Mouse (Mus musculus): ENCODE results near the gene Sh3d21. TPM values are rescaled to one million over a fixed set of nuclear protein-coding genes. Genes with fewer than 3 reads are reported as not detected.

The Sh3d21 gene
- polyA plus RNA-seq, 1 experiment from 2014 or later: 1.5 TPM

- H3K27me3 ChIP-seq (ENCODE audit: poor library complexity, severe bottlenecking): no peaks in the 10 kb centered on the region
- H3K4me3 ChIP-seq: no peak overlapping the region
- no peak for DNase-seq (ENCODE audit: extremely low spot score, low spot score)
- peaks cover 9% of the 10 kb centered on the region for H3K36me3 ChIP-seq (replicated peaks)
- WGBS: 87% methylated on average over 4 of the region's 4 CpGs
- H3K4me1 ChIP-seq: peaks cover 45% of the 10 kb centered on the region
- H3K27ac ChIP-seq: no peak overlapping the region
- no peaks in the 10 kb centered on the region for H3K9me3 ChIP-seq
These were observed 50.0 kb downstream of the Sh3d21 start for GRCm38 (mm10) chr4:126113243-126113642.

GRCm38 (mm10) chr4:126111153-126111549 is 52.1 kb downstream of the Sh3d21 start:
- H3K27ac ChIP-seq: peak overlapping the region; percentile 67; the same call in 1 of the 2 replicates
- no peaks in the 10 kb centered on the region for H3K36me3 ChIP-seq (replicated peaks)
- no peaks in the 10 kb centered on the region for H3K27me3 ChIP-seq (ENCODE audit: poor library complexity, severe bottlenecking)
- peak overlapping the region; percentile 14; the same call in 1 of the 2 replicates for H3K4me3 ChIP-seq
- peaks cover 59% of the 10 kb centered on the region for H3K4me1 ChIP-seq
- WGBS: 18% methylated on average over 7 of the region's 7 CpGs
- no peaks in the 10 kb centered on the region for H3K9me3 ChIP-seq
- no peak for DNase-seq (ENCODE audit: extremely low spot score, low spot score)

GRCm38 (mm10) chr4:126110374-126111152 is 52.7 kb downstream of the Sh3d21 start:
- Histone ChIP-seq H3K27ac (peak overlapping the region; percentile 67; the same call in 1 of the 2 replicates), H3K4me1 (peaks cover 58% of the 10 kb centered on the region), H3K9me3 (no peaks in the 10 kb centered on the region), H3K4me3 (peak overlapping the region; percentile 14; the same call in 1 of the 2 replicates), H3K27me3 (ENCODE audit: poor library complexity, severe bottlenecking) (no peaks in the 10 kb centered on the region), H3K36me3 (replicated peaks) (no peaks in the 10 kb centered on the region)
- 18% methylated on average over 12 of the region's 12 CpGs for WGBS
- no peak for DNase-seq (ENCODE audit: extremely low spot score, low spot score)

- H3K4me1 ChIP-seq: peaks cover 65% of the 10 kb centered on the region
- H3K36me3 ChIP-seq (replicated peaks): no peaks in the 10 kb centered on the region
- no peak overlapping the region for H3K27ac ChIP-seq
- 83% methylated on average over 10 of the region's 10 CpGs for WGBS
- no peak for DNase-seq (ENCODE audit: extremely low spot score, low spot score)
- H3K9me3 ChIP-seq: no peaks in the 10 kb centered on the region
- H3K27me3 ChIP-seq (ENCODE audit: poor library complexity, severe bottlenecking): no peaks in the 10 kb centered on the region
- H3K4me3 ChIP-seq: no peak overlapping the region
These were observed 53.5 kb downstream of the Sh3d21 start for GRCm38 (mm10) chr4:126109613-126110373.

GRCm38 (mm10) chr4:126108061-126108740 is 55.1 kb downstream of the Sh3d21 start:
- Histone ChIP-seq H3K36me3 (replicated peaks) (no peaks in the 10 kb centered on the region), H3K4me1 (peaks cover 74% of the 10 kb centered on the region), H3K4me3 (no peak overlapping the region), H3K27ac (no peak overlapping the region), H3K9me3 (no peaks in the 10 kb centered on the region), H3K27me3 (ENCODE audit: poor library complexity, severe bottlenecking) (no peaks in the 10 kb centered on the region)
- WGBS: 26% methylated on average over 8 of the region's 8 CpGs
- no peak for DNase-seq (ENCODE audit: extremely low spot score, low spot score)

GRCm38 (mm10) chr4:126105131-126105783 is 58.0 kb downstream of the Sh3d21 start:
- Histone ChIP-seq H3K27ac (no peak overlapping the region), H3K4me1 (peaks cover 68% of the 10 kb centered on the region), H3K27me3 (ENCODE audit: poor library complexity, severe bottlenecking) (no peaks in the 10 kb centered on the region), H3K4me3 (peak overlapping the region; percentile 90), H3K9me3 (no peaks in the 10 kb centered on the region), H3K36me3 (replicated peaks) (peaks cover 5% of the 10 kb centered on the region)
- WGBS: 62% methylated on average over 7 of the region's 7 CpGs
- DNase-seq (ENCODE audit: extremely low spot score, low spot score): no peak

GRCm38 (mm10) chr4:126104261-126105075 is 58.8 kb downstream of the Sh3d21 start:
- no peaks in the 10 kb centered on the region for H3K27me3 ChIP-seq (ENCODE audit: poor library complexity, severe bottlenecking)
- peak overlapping the region; percentile 90 for H3K4me3 ChIP-seq
- H3K9me3 ChIP-seq: no peaks in the 10 kb centered on the region
- H3K36me3 ChIP-seq (replicated peaks): peaks cover 13% of the 10 kb centered on the region
- H3K4me1 ChIP-seq: peaks cover 61% of the 10 kb centered on the region
- peak overlapping the region; percentile 90 for H3K27ac ChIP-seq
- WGBS: 3% methylated on average over 34 of the region's 34 CpGs
- no peak for DNase-seq (ENCODE audit: extremely low spot score, low spot score)

GRCm38 (mm10) chr4:126103590-126104068 is 59.7 kb downstream of the Sh3d21 start, which contains the start of gene Stk40:
Gene Stk40, plus strand, starts transcription at chr4:126103957.
- DNase-seq (ENCODE audit: extremely low spot score, low spot score): peak; percentile 98
- Histone ChIP-seq H3K4me1 (peaks cover 62% of the 10 kb centered on the region), H3K27me3 (ENCODE audit: poor library complexity, severe bottlenecking) (no peaks in the 10 kb centered on the region), H3K9me3 (no peaks in the 10 kb centered on the region), H3K4me3 (peak within 1 kb of the TSS; percentile 90), H3K27ac (peak within 1 kb of the TSS; percentile 90), H3K36me3 (replicated peaks) (peaks cover 21% of the 10 kb centered on the region)
- WGBS: under 1% methylated on average over 34 of the region's 34 CpGs

GRCm38 (mm10) chr4:126103057-126103581 is 60.2 kb downstream of the Sh3d21 start:
- Histone ChIP-seq H3K4me3 (peak overlapping the region; percentile 90), H3K9me3 (no peaks in the 10 kb centered on the region), H3K36me3 (replicated peaks) (peaks cover 26% of the 10 kb centered on the region), H3K4me1 (peaks cover 57% of the 10 kb centered on the region), H3K27me3 (ENCODE audit: poor library complexity, severe bottlenecking) (no peaks in the 10 kb centered on the region), H3K27ac (peak overlapping the region; percentile 90)
- peak; percentile 62 for DNase-seq (ENCODE audit: extremely low spot score, low spot score)
- 2% methylated on average over 15 of the region's 15 CpGs for WGBS

- WGBS: 43% methylated on average over 7 of the region's 7 CpGs
- DNase-seq (ENCODE audit: extremely low spot score, low spot score): no peak
- peak overlapping the region; percentile 90 for H3K4me3 ChIP-seq
- peaks cover 32% of the 10 kb centered on the region for H3K36me3 ChIP-seq (replicated peaks)
- no peaks in the 10 kb centered on the region for H3K27me3 ChIP-seq (ENCODE audit: poor library complexity, severe bottlenecking)
- H3K27ac ChIP-seq: peak overlapping the region; percentile 90
- peaks cover 56% of the 10 kb centered on the region for H3K4me1 ChIP-seq
- H3K9me3 ChIP-seq: no peaks in the 10 kb centered on the region
These were observed 61.0 kb downstream of the Sh3d21 start for GRCm38 (mm10) chr4:126102061-126102841.

- no peak for DNase-seq (ENCODE audit: extremely low spot score, low spot score)
These were observed 62.5 kb downstream of the Sh3d21 start for GRCm38 (mm10) chr4:126100764-126101163.

More at GRCm38 (mm10) chr4:126100764-126101163, 62.5 kb downstream of the Sh3d21 start:
- WGBS: 86% methylated on average over 3 of the region's 3 CpGs
- Histone ChIP-seq H3K36me3 (replicated peaks) (peaks cover 32% of the 10 kb centered on the region), H3K27me3 (ENCODE audit: poor library complexity, severe bottlenecking) (no peaks in the 10 kb centered on the region), H3K27ac (no peak overlapping the region), H3K9me3 (no peaks in the 10 kb centered on the region), H3K4me3 (no peak overlapping the region), H3K4me1 (peaks cover 56% of the 10 kb centered on the region)

Measured in forebrain, embryonic 10.5 days (tissue).